Mouse (Mus musculus) ovary, postnatal 10 days (tissue): ENCODE data around the gene Yes1.
"Not testable (repeated sequence)": the region's sequence is repeated elsewhere in the genome, so short reads cannot be mapped to it uniquely, and the experiment has no call there.

Experiments
- DNase-seq: peaks from one replicate; pipeline ENCODE4 v3.0.0; 2022; ENCODE audit warnings: low spot score

Gene Yes1

GRCm38 (mm10) chr5:32610801-32611340 lies at the start of gene Yes1:
Gene Yes1, plus strand, starts transcription at chr5:32611171.
- DNase-seq = peak; percentile 67

- DNase-seq = no peak
Observed at GRCm38 (mm10) chr5:32564697-32565096, 46.3 kb upstream of the Yes1 start.

- no peak for DNase-seq
Observed at GRCm38 (mm10) chr5:32571802-32572201, 39.2 kb upstream of the Yes1 start.

GRCm38 (mm10) chr5:32588136-32588535 lies 22.8 kb upstream of the Yes1 start:
- peak; percentile 17 for DNase-seq

- no peak for DNase-seq
Observed at GRCm38 (mm10) chr5:32593793-32594192, 17.2 kb upstream of the Yes1 start.

GRCm38 (mm10) chr5:32594358-32594757 lies 16.6 kb upstream of the Yes1 start:
- no peak for DNase-seq

GRCm38 (mm10) chr5:32605911-32606310 lies 5.1 kb upstream of the Yes1 start:
- no peak for DNase-seq

GRCm38 (mm10) chr5:32607776-32608355 lies 3.1 kb upstream of the Yes1 start:
- DNase-seq = no peak

GRCm38 (mm10) chr5:32608516-32608915 lies 2.5 kb upstream of the Yes1 start:
- no peak for DNase-seq

- DNase-seq = no peak
Observed at GRCm38 (mm10) chr5:32610064-32610800, 739 bp upstream of the Yes1 start.

- DNase-seq = peak; percentile 47
Observed at GRCm38 (mm10) chr5:32611341-32611961, 480 bp downstream of the Yes1 start.

- DNase-seq = no peak
Observed at GRCm38 (mm10) chr5:32614291-32614690, 3.3 kb downstream of the Yes1 start.

- no peak for DNase-seq
Observed at GRCm38 (mm10) chr5:32614691-32615090, 3.7 kb downstream of the Yes1 start.

GRCm38 (mm10) chr5:32616489-32616888 lies 5.5 kb downstream of the Yes1 start:
- not testable (repeated sequence) for DNase-seq

- no peak for DNase-seq
Observed at GRCm38 (mm10) chr5:32617851-32618250, 6.9 kb downstream of the Yes1 start.

GRCm38 (mm10) chr5:32623649-32624048 lies 12.7 kb downstream of the Yes1 start:
- DNase-seq = no peak

GRCm38 (mm10) chr5:32624777-32625176 lies 13.8 kb downstream of the Yes1 start:
- no peak for DNase-seq

- no peak for DNase-seq
Observed at GRCm38 (mm10) chr5:32633185-32633584, 22.2 kb downstream of the Yes1 start.

GRCm38 (mm10) chr5:32657386-32657785 lies 46.4 kb downstream of the Yes1 start:
- no peak for DNase-seq

GRCm38 (mm10) chr5:32682475-32682874 lies 71.5 kb downstream of the Yes1 start:
- no peak for DNase-seq

- no peak for DNase-seq
Observed at GRCm38 (mm10) chr5:32693411-32693810, 82.4 kb downstream of the Yes1 start.

GRCm38 (mm10) chr5:32697208-32697867 lies 86.4 kb downstream of the Yes1 start:
- DNase-seq = no peak
